8 mouse cellular contexts compared by ENCODE assay signal in the genomic region with DNA sequence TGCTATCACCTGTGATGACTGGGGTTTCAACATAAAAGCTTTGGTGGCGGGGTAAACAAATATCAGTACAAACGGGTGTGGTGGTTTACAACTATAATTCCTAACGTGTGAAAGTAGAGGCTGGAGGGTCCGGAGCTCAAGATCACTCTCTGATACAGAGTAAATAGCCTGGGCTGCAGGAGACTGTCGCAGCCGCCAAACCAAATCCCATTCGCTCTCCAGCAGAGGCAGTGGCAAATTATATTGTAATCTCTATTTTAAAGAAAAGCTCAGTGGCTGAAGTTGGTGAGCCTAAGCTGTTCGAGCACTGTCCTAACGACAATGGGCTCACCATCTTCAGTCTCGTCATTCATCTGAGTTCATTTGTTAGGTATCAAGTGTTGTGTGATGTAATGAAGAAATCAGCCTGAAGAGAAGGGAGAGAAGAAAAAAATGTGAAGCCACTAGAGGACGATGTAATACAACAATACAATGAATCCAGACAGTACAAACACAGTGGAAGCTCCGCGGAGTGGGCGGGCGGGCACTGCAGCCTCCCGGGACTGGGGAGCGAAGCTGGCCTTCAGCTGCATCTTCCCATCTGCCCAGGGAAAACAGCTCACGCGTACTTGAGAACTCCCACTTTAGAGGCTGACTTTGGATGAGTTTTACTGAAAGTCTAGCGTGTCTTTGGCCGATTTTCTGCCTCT. TPM values are rescaled to one million over a fixed set of nuclear protein-coding genes. Genes with fewer than 3 reads are reported as not detected.
DNase-seq lines count a peak whose midpoint lies in the region; ATAC-seq lines count a peak whose summit lies in the region.

No protein-coding gene starts in this region.

- peak; percentile 52 for DNase-seq in adrenal gland, adult 2 months
- DNase-seq in adrenal gland, postnatal 4 days (ENCODE audit: low spot score in 2 of 2) = no peak
- DNase-seq in urinary bladder, postnatal 14 days (ENCODE audit: low spot score) = peak; percentile 57
- no peak for DNase-seq in urinary bladder, postnatal 10 days (ENCODE audit: low spot score)
- peak; percentile 43 to 45 for DNase-seq in heart, postnatal 14 days
- DNase-seq in layer of hippocampus, postnatal 10 days (ENCODE audit: low spot score in 2 of 2) = peak; percentile 30 to 54
- DNase-seq in thymus, postnatal 36 days = no peak

- intact Hi-C loops in heart, postnatal 14 days (cut with DNase I) = no loop called here

- H3K27ac ChIP-seq in neural tube, embryonic 13.5 days (replicated peaks) = no peak overlapping the region

- peak; percentile 77 for ATAC-seq in neural tube, embryonic 13.5 days (ENCODE audit: low read depth)

- H3K9me3 ChIP-seq in neural tube, embryonic 13.5 days = no peaks in the 10 kb centered on the region

- H3K9ac ChIP-seq in neural tube, embryonic 13.5 days = no peak overlapping the region

- 56% methylated on average over 21 of the region's 21 CpGs for WGBS in neural tube, embryonic 13.5 days

- peaks cover 3% of the 10 kb centered on the region; the same call in 1 of the 2 replicates for H3K4me1 ChIP-seq in neural tube, embryonic 13.5 days (replicated peaks)

- no peak overlapping the region for H3K4me3 ChIP-seq in neural tube, embryonic 13.5 days

- H3K27me3 ChIP-seq in neural tube, embryonic 13.5 days = no peaks in the 10 kb centered on the region

- peak overlapping the region; percentile 31; the same call in 1 of the 2 replicates for H3K4me2 ChIP-seq in neural tube, embryonic 13.5 days

- H3K36me3 ChIP-seq in neural tube, embryonic 13.5 days = no peaks in the 10 kb centered on the region

RNA-seq across cellular contexts. Expression of gene Slc30a5, which starts 13.8 kb away (rescaled TPM):
- total RNA-seq in adrenal gland, adult 2 months (2021) = 10 to 100 TPM; 42.5 to 45.0 TPM
- 16.9 and 19.8 TPM in 2 replicates for polyA plus RNA-seq in adrenal gland, adult 2 months (2012; rRNA removed)
- 10 to 100 TPM; 50.3 to 51.3 TPM for total RNA-seq in adrenal gland, postnatal 4 days (2021)
- total RNA-seq in heart, postnatal 14 days (2021) = 10 to 100 TPM; 23.6 to 24.8 TPM
- total RNA-seq in layer of hippocampus, postnatal 10 days (2021) = 10 to 100 TPM; 32.7 to 38.1 TPM
- 35.0 and 40.7 TPM in 2 replicates for polyA plus RNA-seq in neural tube, embryonic 13.5 days (2015; fragmentation: Nextera tagmentation; extraction: Ambion mirVana)

Comparison
In these comparisons a context has a peak if more than half of its experiments do, and no peak if none do; other contexts are left out.
1. DNase-seq: peak in adrenal gland, adult 2 months (single experiment), urinary bladder, postnatal 14 days (single experiment), heart, postnatal 14 days (2 of 2) and layer of hippocampus, postnatal 10 days (2 of 2); none in adrenal gland, postnatal 4 days (0 of 2), urinary bladder, postnatal 10 days (single experiment) and thymus, postnatal 36 days (0 of 2).